Mouse (Mus musculus): ENCODE data around the gene Cacnb1. TPM values are rescaled to one million over a fixed set of nuclear protein-coding genes. Genes with fewer than 3 reads are reported as not detected.

The Cacnb1 gene
- polyA plus RNA-seq (2016; fragmentation: Nextera tagmentation; extraction: Ambion mirVana), result 6.1 and 8.5 TPM in 2 replicates

DNA sequence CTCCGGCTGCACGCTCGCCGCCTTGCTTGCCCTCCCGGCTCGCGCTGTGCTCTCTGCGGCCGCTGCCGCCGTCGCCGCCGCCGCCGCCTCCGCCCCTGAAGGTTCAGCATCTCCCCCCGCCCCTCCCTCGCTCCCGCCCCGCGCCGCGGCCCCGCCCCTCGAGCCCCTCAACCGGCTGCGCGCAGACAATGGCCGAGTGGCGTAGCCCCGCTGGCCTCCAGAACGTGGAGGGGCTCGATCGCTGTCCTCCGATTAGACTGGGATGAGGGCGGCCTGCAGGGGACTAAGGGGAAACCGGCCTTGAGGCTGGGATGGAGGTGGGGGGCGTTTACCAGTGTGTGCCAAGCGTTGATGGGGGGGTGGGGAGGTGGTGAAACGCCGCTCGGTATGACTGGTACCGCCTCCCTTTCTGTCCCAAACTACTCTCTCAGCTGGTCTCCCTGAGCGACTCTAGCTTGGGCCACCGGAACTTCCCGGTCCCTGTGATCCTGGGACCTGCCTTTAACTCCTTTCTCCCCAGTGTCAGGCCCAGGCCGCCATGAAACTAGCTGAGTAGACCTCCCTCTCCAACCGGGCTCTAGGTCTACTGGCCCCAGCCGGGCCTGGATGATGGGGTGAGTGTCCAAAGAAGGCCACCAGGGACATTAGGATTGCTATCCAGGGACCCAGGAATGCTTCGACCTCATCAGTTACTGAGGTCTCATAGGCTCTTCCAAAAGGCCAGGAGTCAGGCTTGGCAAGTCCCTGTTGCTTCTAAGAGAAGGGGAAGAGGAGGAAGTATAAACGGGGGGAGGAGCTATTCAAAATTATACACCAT is at the start of gene Cacnb1:
Gene Cacnb1 (minus strand): TSS at position 480 of the 817 bp plus-strand sequence.
- Histone ChIP-seq H3K9me3 (replicated peaks) (no peaks in the 10 kb centered on the region), H3K4me2 (peak within 1 kb of the TSS; percentile 97), H3K27ac (ENCODE audit: poor library complexity, severe bottlenecking) (peak within 1 kb of the TSS; percentile 67), H3K9ac (peak within 1 kb of the TSS; percentile 77), H3K4me1 (replicated peaks) (peaks cover 42% of the 10 kb centered on the region), H3K4me3 (peak within 1 kb of the TSS; percentile 79), H3K36me3 (no peaks in the 10 kb centered on the region), H3K27me3 (replicated peaks) (peaks cover 16% of the 10 kb centered on the region)
- WGBS, result 2% methylated on average over 37 of the region's 52 CpGs
- ATAC-seq (ENCODE audit: insufficient number of reproducible peaks, low FRiP score), result peak; percentile 43

DNA sequence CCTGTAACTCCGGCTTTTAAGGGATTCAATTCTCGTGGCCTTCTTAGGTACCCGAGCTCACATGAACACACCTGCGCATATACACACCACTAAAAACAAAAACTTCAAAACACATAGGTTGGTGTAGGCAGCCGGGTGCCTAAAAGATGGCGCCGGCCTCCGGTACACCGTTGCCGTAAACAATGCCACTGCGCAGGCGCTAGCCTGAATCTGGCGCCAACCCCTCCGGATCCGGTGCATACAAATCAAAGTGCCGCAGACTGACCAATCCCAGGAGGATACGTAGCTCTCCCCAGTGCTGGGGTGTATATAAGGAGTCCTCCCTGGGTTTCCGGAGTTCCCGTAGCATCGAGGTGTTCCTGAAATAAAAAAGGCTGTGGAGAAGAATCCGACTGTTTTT is 44.4 kb upstream of the Cacnb1 start:
- Histone ChIP-seq H3K27ac (ENCODE audit: poor library complexity, severe bottlenecking) (no peak overlapping the region), H3K9me3 (replicated peaks) (peaks cover 11% of the 10 kb centered on the region), H3K4me1 (replicated peaks) (no peaks in the 10 kb centered on the region; the same call in 1 of the 2 replicates), H3K4me3 (no peak overlapping the region), H3K4me2 (no peak overlapping the region), H3K27me3 (replicated peaks) (peaks cover 5% of the 10 kb centered on the region; the same call in 1 of the 2 replicates), H3K36me3 (no peaks in the 10 kb centered on the region), H3K9ac (no peak overlapping the region)
- ATAC-seq (ENCODE audit: insufficient number of reproducible peaks, low FRiP score), result no peak
- 89% methylated on average over 21 of the region's 21 CpGs for WGBS

DNA sequence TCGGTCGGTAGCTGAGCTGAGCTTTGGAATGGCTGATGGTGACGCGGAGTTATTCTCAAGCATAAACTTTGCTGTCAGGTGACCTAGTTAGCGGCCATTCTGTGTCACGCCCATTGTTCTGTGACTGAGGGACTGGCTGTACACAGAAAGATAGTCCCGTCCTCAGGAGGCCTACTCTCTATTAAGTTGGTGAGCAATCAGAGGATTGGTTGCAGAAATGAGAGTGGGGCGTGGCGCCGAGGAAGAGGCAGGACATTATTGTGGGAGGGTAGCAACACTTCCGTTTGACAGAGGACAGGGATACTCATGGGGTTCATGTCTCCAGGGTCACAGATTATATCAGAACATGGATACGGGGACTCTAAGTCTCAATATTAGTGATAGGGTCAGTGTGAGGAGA is 43.4 kb upstream of the Cacnb1 start:
- Histone ChIP-seq H3K9me3 (replicated peaks) (peaks cover 11% of the 10 kb centered on the region), H3K27ac (ENCODE audit: poor library complexity, severe bottlenecking) (no peak overlapping the region), H3K27me3 (replicated peaks) (peaks cover 5% of the 10 kb centered on the region; the same call in 1 of the 2 replicates), H3K4me3 (no peak overlapping the region), H3K4me2 (no peak overlapping the region), H3K36me3 (no peaks in the 10 kb centered on the region), H3K9ac (no peak overlapping the region), H3K4me1 (replicated peaks) (no peaks in the 10 kb centered on the region; the same call in 1 of the 2 replicates)
- ATAC-seq (ENCODE audit: insufficient number of reproducible peaks, low FRiP score), result no peak
- WGBS, result 88% methylated on average over 12 of the region's 12 CpGs

DNA sequence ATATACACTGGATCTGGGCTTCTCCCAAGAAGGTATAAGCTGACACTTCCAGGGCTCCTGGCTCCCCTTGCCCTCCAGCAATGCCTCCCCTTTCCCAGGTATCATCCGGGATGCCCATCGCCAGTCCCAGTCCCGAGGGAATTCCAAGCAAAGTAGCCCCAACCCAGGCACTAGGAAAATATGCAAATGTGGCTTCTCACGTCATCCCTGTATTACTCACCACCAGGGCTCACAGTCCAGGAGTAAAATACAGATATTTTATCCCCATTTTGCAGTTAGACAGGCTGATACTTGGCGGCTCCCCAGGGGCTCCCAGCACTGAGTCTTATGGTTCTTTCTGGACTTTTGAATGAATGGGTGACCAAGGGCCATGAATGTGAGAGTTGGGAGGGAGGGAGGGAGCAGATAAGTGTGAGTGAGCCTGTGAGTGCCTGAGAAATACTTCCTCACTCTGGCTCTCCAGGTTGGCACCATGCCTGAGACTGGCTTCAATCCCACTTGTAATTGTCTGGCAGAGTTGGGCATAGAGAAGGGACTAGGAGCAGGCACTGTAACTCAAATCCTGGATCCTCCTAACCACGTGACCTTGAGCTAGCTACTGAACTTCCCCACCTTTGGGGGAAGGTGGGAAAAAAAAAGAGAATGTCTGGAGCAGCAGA is 39.2 kb upstream of the Cacnb1 start:
- Histone ChIP-seq H3K27ac (ENCODE audit: poor library complexity, severe bottlenecking) (no peak overlapping the region), H3K27me3 (replicated peaks) (peaks cover 15% of the 10 kb centered on the region), H3K9ac (no peak overlapping the region), H3K36me3 (no peaks in the 10 kb centered on the region), H3K4me1 (replicated peaks) (peaks cover 6% of the 10 kb centered on the region), H3K4me2 (no peak overlapping the region), H3K9me3 (replicated peaks) (peaks cover 5% of the 10 kb centered on the region), H3K4me3 (no peak overlapping the region)
- whole genome bisulfite sequencing, result 37% methylated on average over 6 of the region's 6 CpGs
- ATAC-seq (ENCODE audit: insufficient number of reproducible peaks, low FRiP score), result no peak

DNA sequence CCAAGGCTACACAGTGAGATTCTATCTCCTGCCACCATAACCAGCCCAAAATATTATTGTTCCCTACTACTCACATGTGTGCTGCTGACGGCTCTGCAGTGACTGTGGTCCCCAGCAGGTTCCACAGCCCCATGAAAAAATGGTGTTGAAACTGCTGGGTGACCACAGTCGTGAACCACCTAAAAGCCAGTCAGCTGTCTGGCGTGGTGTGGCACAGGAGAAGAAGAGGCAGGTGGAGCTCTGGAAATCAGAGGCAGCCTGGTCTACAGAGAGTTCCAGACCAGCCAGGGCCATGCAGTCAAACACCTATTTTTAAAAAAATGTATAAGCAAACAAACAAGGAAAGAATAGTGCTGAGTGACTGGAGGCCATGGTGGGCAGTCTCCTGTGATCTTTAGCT is 38.6 kb upstream of the Cacnb1 start:
- H3K4me1 ChIP-seq (replicated peaks), result peaks cover 7% of the 10 kb centered on the region
- no peak overlapping the region for H3K9ac ChIP-seq
- H3K4me3 ChIP-seq, result no peak overlapping the region
- peaks cover 17% of the 10 kb centered on the region for H3K27me3 ChIP-seq (replicated peaks)
- no peak overlapping the region for H3K4me2 ChIP-seq
- ATAC-seq (ENCODE audit: insufficient number of reproducible peaks, low FRiP score), result no peak
- no peaks in the 10 kb centered on the region for H3K36me3 ChIP-seq
- no peak overlapping the region for H3K27ac ChIP-seq (ENCODE audit: poor library complexity, severe bottlenecking)
- H3K9me3 ChIP-seq (replicated peaks), result no peaks in the 10 kb centered on the region
- 71% methylated on average over 3 of the region's 3 CpGs for WGBS

DNA sequence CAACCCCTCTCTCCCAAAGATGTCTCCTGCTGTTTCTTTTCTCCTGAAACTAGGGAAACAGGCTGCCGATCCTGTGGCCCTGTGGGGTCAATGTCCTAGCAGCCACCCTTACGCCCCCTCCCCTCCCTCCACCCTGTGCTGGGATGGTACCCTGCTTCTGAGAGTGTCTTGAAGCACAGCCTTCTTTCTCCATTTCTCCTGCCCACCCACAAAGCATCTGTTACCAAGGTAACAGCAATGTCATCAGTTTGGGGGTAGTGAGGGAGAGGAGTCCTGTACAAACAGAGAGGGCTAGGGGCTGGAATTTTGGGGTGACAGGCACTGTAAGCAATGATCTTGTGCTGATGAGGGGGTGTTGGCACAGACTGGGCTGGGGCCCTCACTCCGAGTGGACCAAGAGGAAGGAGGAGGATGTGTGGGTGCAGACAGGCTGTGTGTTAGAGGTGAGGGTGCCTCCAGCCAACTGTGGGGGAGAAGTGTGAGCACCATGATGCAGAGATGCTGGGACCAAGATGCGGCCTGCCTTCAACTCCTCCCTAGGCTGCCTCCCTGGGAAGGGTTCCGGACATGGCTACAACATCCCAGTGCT is 37.4 kb upstream of the Cacnb1 start:
- H3K9ac ChIP-seq, result no peak overlapping the region
- WGBS, result 65% methylated on average over 5 of the region's 5 CpGs
- H3K27ac ChIP-seq (ENCODE audit: poor library complexity, severe bottlenecking), result no peak overlapping the region
- H3K9me3 ChIP-seq (replicated peaks), result no peaks in the 10 kb centered on the region
- peaks cover 7% of the 10 kb centered on the region for H3K4me1 ChIP-seq (replicated peaks)
- H3K36me3 ChIP-seq, result no peaks in the 10 kb centered on the region
- H3K4me3 ChIP-seq, result no peak overlapping the region
- ATAC-seq (ENCODE audit: insufficient number of reproducible peaks, low FRiP score), result no peak
- peaks cover 20% of the 10 kb centered on the region for H3K27me3 ChIP-seq (replicated peaks)
- H3K4me2 ChIP-seq, result no peak overlapping the region

DNA sequence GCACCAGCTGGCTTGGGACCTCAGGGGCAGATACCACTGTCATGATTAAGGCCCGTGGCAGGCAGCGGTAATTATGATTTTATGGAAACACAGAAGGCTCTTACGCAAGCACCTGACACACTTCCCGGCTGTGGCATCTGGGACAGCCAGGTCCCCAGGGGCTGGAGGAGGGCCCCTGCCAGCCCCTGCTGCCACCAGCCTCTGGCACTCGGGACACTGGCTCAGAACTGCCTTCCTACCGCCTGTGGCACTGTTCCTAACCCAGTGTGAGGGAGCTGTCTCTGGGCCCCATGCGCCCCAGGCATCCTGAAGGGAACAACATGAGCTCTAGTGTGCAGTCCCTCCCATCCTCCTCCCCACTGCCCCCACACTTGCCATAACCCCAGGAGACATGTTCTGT is 36.8 kb upstream of the Cacnb1 start:
- no peak for ATAC-seq (ENCODE audit: insufficient number of reproducible peaks, low FRiP score)
- H3K4me3 ChIP-seq, result no peak overlapping the region
- 68% methylated on average over 7 of the region's 7 CpGs for WGBS
- no peak overlapping the region for H3K4me2 ChIP-seq
- no peak overlapping the region for H3K9ac ChIP-seq
- H3K27me3 ChIP-seq (replicated peaks), result peaks cover 24% of the 10 kb centered on the region
- no peak overlapping the region for H3K27ac ChIP-seq (ENCODE audit: poor library complexity, severe bottlenecking)
- H3K4me1 ChIP-seq (replicated peaks), result peaks cover 7% of the 10 kb centered on the region
- no peaks in the 10 kb centered on the region for H3K36me3 ChIP-seq
- H3K9me3 ChIP-seq (replicated peaks), result no peaks in the 10 kb centered on the region

DNA sequence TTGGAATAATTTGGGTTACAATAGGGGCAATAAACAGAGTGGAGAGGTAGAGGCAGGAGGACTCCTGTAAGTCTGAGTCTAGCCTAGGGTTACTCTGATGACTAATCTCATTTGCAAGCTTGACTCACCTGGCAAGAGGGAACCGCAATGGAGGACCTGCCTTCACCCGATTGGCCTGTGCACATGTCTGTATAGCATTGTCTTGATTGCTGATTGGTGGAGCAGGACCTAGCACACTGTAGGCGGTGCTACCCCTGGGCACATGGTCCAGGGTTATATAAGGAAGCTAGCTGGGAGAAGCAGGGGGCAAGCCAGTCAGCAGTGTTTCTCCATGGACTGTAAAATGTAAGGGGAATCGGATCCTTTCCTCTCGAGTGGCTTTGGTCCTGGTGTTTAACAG is 35.2 kb upstream of the Cacnb1 start:
- Histone ChIP-seq H3K27ac (ENCODE audit: poor library complexity, severe bottlenecking) (no peak overlapping the region), H3K4me2 (no peak overlapping the region)

DNA sequence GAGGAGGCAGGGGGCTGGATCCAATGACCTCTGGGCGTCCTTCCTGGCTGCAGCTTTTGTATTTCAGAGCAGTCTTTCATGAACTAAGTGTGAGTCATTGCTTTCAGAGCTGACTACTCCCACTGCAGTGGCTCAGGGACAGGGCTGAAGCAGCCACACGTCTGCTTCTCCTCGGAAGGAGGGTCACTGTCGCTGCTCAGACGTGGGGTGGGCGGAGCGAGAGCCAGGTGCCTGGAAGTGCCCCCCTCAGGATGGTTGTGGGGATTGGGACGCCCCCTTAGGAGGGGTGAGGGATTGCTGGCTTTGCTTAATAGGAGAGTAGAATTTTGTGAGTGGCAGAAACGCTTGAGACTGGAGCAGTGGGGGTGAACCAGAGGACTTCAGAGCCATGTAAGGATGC is 34.6 kb upstream of the Cacnb1 start:
- peaks cover 14% of the 10 kb centered on the region for H3K4me1 ChIP-seq (replicated peaks)
- peak overlapping the region; percentile 46 for H3K4me2 ChIP-seq
- WGBS, result 22% methylated on average over 9 of the region's 9 CpGs
- H3K27ac ChIP-seq (ENCODE audit: poor library complexity, severe bottlenecking), result no peak overlapping the region
- H3K4me3 ChIP-seq, result no peak overlapping the region
- peaks cover 37% of the 10 kb centered on the region for H3K27me3 ChIP-seq (replicated peaks)
- no peaks in the 10 kb centered on the region for H3K36me3 ChIP-seq
- no peaks in the 10 kb centered on the region for H3K9me3 ChIP-seq (replicated peaks)
- 0 out of 2 replicates have a peak overlapping the region, but pooled peaks have one; percentile 44 for H3K9ac ChIP-seq
- ATAC-seq (ENCODE audit: insufficient number of reproducible peaks, low FRiP score), result 0 out of 2 replicates have a peak, but pooled peaks have one; percentile 16

More for the DNA sequence above, 35.2 kb upstream of the Cacnb1 start:
- H3K27me3 ChIP-seq (replicated peaks), result peaks cover 31% of the 10 kb centered on the region
- no peak for ATAC-seq (ENCODE audit: insufficient number of reproducible peaks, low FRiP score)
- H3K9ac ChIP-seq, result no peak overlapping the region
- H3K9me3 ChIP-seq (replicated peaks), result no peaks in the 10 kb centered on the region
- WGBS, result 80% methylated on average over 5 of the region's 5 CpGs
- peaks cover 10% of the 10 kb centered on the region for H3K4me1 ChIP-seq (replicated peaks)
- H3K36me3 ChIP-seq, result no peaks in the 10 kb centered on the region
- no peak overlapping the region for H3K4me3 ChIP-seq

DNA sequence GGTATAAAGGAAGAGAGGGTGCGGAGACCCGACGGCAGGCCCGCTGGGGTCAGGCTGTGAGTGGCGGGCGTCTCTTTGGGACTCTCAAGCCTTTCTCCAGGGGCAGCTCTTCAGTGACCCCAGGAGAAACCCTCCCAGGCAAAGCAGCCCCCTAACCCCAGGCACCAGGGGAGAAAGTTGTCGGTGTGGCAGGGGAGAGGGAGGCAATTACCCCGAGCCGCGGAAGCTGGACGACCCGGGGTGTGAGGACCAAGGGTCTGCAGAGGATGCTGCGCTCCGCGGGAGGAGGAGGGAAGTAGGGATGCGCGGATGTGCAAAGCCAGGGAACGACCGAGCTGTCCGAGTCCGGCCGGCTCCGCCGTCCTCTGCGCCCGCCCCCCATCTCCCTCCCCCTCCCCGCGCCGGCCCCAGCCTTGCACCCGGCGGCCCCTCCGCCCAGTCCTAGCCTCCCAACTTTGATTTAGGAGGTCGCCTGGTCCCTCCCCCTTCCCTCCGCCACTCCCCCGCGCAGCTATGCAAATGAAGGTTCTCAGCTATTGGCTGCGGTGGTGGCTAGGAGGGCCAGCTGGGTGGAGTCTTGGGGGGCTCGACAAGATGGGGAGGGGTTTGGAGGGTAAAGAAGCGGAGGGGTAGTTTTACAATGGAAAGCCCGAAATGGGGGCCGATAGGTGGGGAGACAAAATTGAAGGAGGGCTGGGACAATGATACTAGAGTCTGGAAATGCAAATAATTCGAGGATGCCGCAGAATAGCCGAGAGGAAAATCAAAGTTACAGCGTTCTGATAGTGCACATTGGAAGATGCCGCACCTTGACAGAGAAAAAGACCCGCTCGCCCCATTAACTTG is 30.4 kb upstream of the Cacnb1 start, which contains the start of gene Stac2:
Gene Stac2 (minus strand): TSS at position 474 of the 846 bp plus-strand sequence.
- Histone ChIP-seq H3K9ac (peak within 1 kb of the TSS; percentile 68), H3K4me1 (replicated peaks) (peaks cover 35% of the 10 kb centered on the region), H3K36me3 (no peaks in the 10 kb centered on the region), H3K4me2 (peak within 1 kb of the TSS; percentile 83), H3K4me3 (peak within 1 kb of the TSS; percentile 53), H3K9me3 (replicated peaks) (no peaks in the 10 kb centered on the region), H3K27me3 (replicated peaks) (peaks cover 70% of the 10 kb centered on the region), H3K27ac (ENCODE audit: poor library complexity, severe bottlenecking) (no peak within 1 kb of the TSS)
- ATAC-seq (ENCODE audit: insufficient number of reproducible peaks, low FRiP score), result peak; percentile 71
- 3% methylated on average over 43 of the region's 48 CpGs for WGBS
